Mouse (Mus musculus) cortical plate, adult 2 months (tissue): Measurements from ENCODE around the gene Cd44. TPM values are rescaled to one million over a fixed set of nuclear protein-coding genes. Genes with fewer than 3 reads are reported as not detected.

Experiments used
- H3K27ac ChIP-seq: fragments of 200-500 bp; 2 replicates; pipeline ENCODE4 v1.5.1; 2012; ENCODE audit warnings: low read length, control low read depth, inconsistent platforms; ENCODE audit not compliant: insufficient read depth
- H3K4me1 ChIP-seq: fragments of 200-500 bp; 2 replicates; pipeline ENCODE4 v1.6.1; 2011; ENCODE audit warnings: low read length; ENCODE audit not compliant: control insufficient read depth, insufficient read depth
- H3K4me3 ChIP-seq: fragments of 200-500 bp; 2 replicates; pipeline ENCODE4 v1.5.1; 2011; ENCODE audit warnings: mild to moderate bottlenecking, low read length, control low read depth; ENCODE audit not compliant: insufficient read depth
- CTCF ChIP-seq: fragments of 200-500 bp; IDR thresholded peaks from 2 replicates; pipeline ENCODE4 v1.5.1; 2011; ENCODE audit warnings: mild to moderate bottlenecking, control low read depth, low read length; ENCODE audit not compliant: insufficient read depth; ENCODE audit errors: extremely low read depth
- POLR2A ChIP-seq: fragments of 200-500 bp; IDR thresholded peaks from 2 replicates; pipeline ENCODE4 v1.6.1; 2011; ENCODE audit warnings: mild to moderate bottlenecking, low read length, control low read depth; ENCODE audit not compliant: insufficient read depth; ENCODE audit errors: extremely low read depth
- polyA plus RNA-seq: library from polyadenylated mRNA; depleted of rRNA; stranded (reverse); fragments of >200 nt; gene quantifications from 2 replicates; pipeline ENCODE4 v1.2.3, GENCODE M21; 2012

The Cd44 gene
- polyA plus RNA-seq, 1 experiment: 2.3 TPM

- Histone ChIP-seq H3K4me3 (no peak overlapping the region), H3K4me1 (peaks cover 6% of the 10 kb centered on the region; the same call in 1 of the 2 replicates), H3K27ac (no peak overlapping the region)
- TF ChIP-seq CTCF: no peak
- TF ChIP-seq POLR2A: no peak
Observed at GRCm38 (mm10) chr2:102940158-102940557, 38.7 kb upstream of the Cd44 start.

- no peaks in the 10 kb centered on the region for H3K4me1 ChIP-seq
- no peak overlapping the region for H3K4me3 ChIP-seq
- H3K27ac ChIP-seq: no peak overlapping the region
- no peak for TF ChIP-seq CTCF
- no peak for TF ChIP-seq POLR2A
Observed at GRCm38 (mm10) chr2:102936886-102937285, 35.4 kb upstream of the Cd44 start.

DNA sequence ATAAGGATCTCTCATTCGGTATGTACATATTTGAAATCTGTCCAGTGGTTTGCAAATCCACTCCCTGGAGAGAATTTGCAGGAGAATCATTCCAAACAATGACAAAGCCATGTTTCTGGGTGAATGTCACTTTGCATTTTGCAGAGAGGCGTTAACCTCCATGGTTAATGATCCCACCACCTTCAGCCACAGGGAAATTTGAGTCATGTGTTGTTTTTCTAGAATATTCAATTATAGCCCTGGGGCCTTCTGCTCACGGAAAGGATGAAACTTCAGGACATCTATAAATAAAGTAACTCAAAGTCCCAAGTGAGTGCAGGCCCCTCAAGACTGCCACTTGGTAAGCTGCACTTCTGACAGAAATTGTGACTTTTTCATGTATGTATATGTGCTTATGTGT lies 33.4 kb upstream of the Cd44 start:
- Histone ChIP-seq H3K4me1 (no peaks in the 10 kb centered on the region), H3K27ac (no peak overlapping the region), H3K4me3 (no peak overlapping the region)
- TF ChIP-seq POLR2A (no peak), CTCF (no peak)

DNA sequence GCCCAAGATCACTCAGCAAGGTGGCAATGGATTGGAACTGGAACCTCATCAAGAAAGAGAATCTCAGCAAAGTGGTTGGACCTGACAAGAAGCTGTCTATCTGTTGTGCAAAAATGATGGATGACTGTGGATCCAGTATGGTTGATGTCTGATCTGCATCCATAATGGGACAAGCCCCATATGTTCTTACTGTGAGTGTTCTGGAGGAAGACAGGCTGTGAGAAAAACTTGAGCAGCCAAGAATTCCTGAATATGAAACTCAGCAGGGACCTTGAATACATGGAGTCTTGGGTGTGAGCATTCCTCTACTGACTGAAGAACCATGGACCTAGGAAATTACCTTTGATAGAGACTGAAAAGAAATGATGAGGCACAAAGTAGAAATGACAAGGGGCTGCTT lies 32.3 kb upstream of the Cd44 start:
- no peak overlapping the region for H3K27ac ChIP-seq
- H3K4me1 ChIP-seq: no peaks in the 10 kb centered on the region
- no peak overlapping the region for H3K4me3 ChIP-seq
- TF ChIP-seq CTCF (no peak), POLR2A (no peak)

DNA sequence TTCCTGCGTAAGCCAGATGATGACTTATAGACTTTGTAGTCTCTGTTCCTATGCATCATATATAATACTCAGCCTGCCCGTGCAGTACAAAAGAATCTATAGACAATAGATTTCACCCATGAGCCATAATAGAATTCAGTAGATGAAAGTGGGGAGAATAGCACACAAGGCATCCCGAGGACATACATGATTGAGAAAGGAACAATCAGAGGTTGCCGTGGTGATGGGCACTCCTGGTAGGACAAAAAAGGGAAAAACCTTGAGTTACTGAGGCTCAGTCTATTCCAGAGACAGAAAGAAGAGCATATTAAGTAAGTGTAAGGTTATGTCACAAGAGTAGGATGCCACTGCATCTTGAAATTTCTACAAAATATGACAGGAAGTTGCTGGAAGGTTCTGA lies 31.7 kb upstream of the Cd44 start:
- Histone ChIP-seq H3K4me3 (no peak overlapping the region), H3K4me1 (no peaks in the 10 kb centered on the region), H3K27ac (no peak overlapping the region)
- TF ChIP-seq CTCF (no peak), POLR2A (no peak)

DNA sequence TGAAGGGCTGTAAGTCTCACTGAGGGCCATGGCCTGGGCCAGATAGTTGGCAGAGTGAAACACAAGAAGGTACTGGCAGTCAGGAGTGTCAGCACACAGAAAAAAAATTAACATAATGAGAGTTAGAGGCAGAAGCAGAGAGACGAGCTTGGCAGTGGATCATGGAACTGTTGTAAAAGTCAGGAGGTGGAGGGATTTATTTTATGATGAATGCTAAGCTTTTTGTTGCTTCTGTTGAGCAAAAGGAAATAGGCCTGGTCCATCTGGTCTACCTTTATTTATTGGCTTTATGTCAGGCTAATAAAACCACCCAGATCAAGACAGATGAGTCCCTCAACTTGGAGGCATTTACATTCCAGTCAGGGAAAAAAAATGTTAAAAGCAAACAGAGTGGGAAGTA lies 31.2 kb upstream of the Cd44 start:
- Histone ChIP-seq H3K27ac (no peak overlapping the region), H3K4me1 (no peaks in the 10 kb centered on the region), H3K4me3 (no peak overlapping the region)
- no peak for TF ChIP-seq POLR2A
- TF ChIP-seq CTCF: no peak

GRCm38 (mm10) chr2:102928211-102928610 lies 26.7 kb upstream of the Cd44 start:
- TF ChIP-seq POLR2A (no peak), CTCF (no peak)
- H3K27ac ChIP-seq: no peak overlapping the region
- H3K4me3 ChIP-seq: no peak overlapping the region
- no peaks in the 10 kb centered on the region for H3K4me1 ChIP-seq

DNA sequence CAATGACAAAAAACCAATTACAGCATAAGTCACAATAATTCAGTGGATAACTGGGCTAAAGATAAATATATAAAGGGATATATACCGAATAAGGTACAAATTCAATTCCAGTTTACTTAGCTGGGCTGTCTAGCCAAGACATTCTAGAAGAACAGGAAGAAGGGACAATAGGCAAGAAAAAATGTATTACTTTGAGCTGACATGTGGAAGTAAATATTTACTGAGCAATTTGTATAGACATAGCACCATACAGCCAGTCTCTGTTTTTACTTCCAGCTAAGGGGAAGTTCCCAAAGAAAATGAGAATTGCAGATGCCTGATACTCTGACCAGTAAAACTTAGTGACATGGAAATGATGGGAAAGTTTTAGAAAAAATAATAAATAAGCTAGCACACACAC lies 23.0 kb upstream of the Cd44 start:
- H3K4me1 ChIP-seq: peaks cover 2% of the 10 kb centered on the region
- no peak overlapping the region for H3K4me3 ChIP-seq
- H3K27ac ChIP-seq: no peak overlapping the region
- TF ChIP-seq CTCF: no peak
- TF ChIP-seq POLR2A: no peak

DNA sequence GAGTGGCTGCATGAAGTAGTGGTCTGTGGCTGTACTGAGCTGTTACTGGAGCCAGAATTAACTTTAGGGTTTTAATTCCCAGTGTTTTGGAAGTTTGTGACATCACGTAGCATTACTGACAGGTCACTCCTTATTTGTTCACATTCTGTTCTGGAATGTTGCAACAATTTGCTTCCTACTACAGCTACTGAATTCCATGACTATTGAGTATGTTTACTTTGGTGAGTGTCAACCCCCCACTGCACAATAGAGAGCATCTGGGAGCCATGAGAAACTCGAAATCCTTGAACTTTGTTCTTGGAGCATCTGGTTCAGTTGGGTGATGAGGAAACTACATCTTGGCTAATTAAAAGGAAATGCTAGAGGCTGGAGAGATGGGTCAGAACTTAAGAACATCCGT lies 22.2 kb upstream of the Cd44 start:
- TF ChIP-seq CTCF (no peak), POLR2A (no peak)
- no peak overlapping the region for H3K27ac ChIP-seq
- peaks cover 2% of the 10 kb centered on the region for H3K4me1 ChIP-seq
- no peak overlapping the region for H3K4me3 ChIP-seq

DNA sequence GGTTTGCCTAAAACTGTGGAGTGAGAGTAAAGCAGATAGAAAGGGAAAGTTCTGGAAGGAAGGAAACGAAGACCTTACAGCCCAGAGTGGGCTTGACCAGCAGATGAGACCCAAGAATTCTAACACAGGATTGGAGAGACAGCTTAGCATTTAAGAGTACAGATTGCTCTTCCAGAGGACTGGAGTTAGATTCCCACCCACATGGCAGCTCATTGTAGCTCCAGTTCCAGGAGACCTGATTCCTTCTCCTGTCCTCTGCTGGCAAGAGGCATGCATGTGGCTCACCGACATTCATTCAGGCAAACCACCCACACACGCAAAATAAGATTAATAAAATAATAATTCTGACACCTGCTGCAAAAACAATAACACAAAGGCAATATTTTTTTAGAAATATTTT lies 20.6 kb upstream of the Cd44 start:
- TF ChIP-seq POLR2A: no peak
- no peak for TF ChIP-seq CTCF
- no peak overlapping the region for H3K27ac ChIP-seq
- H3K4me1 ChIP-seq: peaks cover 2% of the 10 kb centered on the region
- H3K4me3 ChIP-seq: no peak overlapping the region

GRCm38 (mm10) chr2:102918301-102918700 lies 16.8 kb upstream of the Cd44 start:
- Histone ChIP-seq H3K4me1 (peaks cover 2% of the 10 kb centered on the region), H3K4me3 (no peak overlapping the region), H3K27ac (no peak overlapping the region)
- TF ChIP-seq CTCF (no peak), POLR2A (no peak)
